Mouse (Mus musculus) adrenal gland, adult (tissue): ENCODE measurements around the gene Dnajb1.
A peak's percentile ranks its signal among the peaks of the same experiment; 100 is the strongest.

Experiments
- DNase-seq, 2 experiments: peaks; one replicate each; pipeline ENCODE4 v3.0.0; 2022 to 2023; ENCODE audit warnings: low spot score in 1 of 2; ENCODE audit not compliant: inconsistent age in 2 of 2

Dnajb1 gene

DNA sequence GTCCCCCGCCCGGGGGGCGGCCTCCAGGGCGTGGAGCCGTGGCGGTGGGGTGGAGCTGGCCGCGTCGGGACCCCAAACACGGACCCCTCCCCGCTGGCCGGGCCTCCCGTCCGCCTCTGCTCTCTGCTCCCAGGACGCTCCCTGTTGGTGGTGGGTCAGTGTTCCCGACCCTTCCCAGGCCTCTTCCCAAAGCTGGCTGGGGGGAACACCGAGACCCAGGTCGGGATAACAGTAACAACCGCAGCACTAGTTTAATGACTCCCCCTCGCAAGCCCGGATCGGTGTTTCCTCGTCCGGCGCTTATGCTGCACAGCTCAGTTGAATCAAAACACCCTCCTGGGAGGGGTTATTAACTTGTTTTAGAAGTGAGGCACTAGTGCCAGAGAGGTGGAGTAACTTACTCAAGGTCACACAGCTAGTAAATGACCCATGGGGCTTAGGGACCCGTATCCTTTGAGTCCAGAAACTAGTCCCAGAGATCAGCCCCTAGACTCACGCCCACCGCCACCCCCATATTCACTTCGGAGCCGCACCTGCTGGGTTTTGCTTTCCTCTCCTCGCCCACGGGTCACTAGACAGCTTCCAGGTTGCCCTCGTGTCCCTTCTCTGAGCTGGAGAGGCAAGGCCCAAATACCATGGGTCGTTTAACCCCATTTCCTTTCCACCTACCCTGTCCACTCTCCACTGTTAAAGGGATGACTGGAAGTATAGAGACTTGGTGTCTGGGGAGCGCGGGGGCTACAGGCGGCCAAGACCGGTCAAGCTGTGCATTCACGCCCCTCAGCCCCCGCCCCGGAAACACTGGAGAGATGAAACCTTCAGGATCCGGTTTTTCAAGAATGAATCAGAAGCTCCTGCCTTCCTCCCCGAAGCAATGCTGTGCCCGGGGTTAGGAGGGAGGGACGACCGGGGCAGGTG lies 45.0 kb downstream of the Dnajb1 start:
- DNase-seq = peak in 1 of 2 experiments; percentile 69

DNA sequence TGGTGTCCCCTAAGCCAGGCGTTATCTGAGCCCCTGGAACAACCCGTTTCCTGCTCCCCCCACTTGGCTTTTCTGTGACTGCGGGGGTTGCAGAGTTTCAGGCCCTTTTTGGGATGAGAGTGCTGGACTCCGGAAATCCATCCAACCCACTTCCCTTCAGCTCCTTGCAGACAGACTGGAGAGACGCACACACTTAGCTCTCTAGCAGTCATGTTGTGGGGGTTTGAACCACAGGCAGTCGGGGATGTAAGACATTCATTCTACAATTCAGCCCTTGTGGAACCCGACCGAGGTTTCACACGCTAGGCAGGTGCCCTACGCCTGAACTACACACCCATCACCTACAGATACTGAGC lies 45.6 kb downstream of the Dnajb1 start:
- DNase-seq = no peak

GRCm38 (mm10) chr8:83654725-83655124 lies 46.7 kb downstream of the Dnajb1 start:
- no peak for DNase-seq

- DNase-seq = no peak
These were observed 48.0 kb downstream of the Dnajb1 start for GRCm38 (mm10) chr8:83656043-83656442.

- DNase-seq = peak in 1 of 2 experiments; percentile 51
These were observed 48.7 kb downstream of the Dnajb1 start for GRCm38 (mm10) chr8:83656484-83657246.

- no peak for DNase-seq
These were observed 52.6 kb downstream of the Dnajb1 start for GRCm38 (mm10) chr8:83660545-83660944.

DNA sequence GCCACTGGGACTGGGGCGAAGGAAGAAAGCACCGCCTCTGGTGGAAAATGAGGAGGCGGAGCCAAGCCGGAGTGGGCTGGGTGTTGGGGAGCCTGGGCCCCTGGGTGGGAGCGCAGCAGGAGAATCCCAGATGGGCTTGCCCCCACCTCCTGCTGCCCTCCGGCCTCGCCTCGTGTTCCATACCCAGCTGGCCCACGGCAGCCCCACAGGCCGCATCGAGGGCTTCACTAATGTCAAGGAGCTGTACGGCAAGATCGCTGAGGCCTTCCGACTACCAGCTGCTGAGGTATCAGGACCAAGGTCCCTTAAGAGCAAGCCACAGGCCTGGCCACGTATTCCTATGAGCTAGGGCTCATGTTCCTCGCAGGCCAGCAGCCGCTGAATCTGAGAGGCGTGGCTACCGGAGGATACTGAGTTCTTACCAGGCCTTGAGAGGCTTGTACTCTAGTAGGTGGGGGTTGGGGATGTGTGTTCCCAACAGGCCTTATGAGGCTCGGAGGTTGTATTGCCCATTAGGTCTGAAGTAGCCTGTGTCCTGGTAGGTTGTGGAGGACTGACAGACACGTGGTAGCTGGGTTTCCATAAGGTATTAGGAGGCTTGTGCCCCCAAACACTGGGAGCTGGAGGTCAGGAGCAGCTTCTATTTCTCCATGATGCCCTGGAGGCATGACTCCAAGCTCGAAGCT lies 53.1 kb downstream of the Dnajb1 start:
- DNase-seq = peak in 1 of 2 experiments; percentile 64
